Mouse (Mus musculus): ENCODE measurements around the gene Magi1.
A peak's percentile ranks its signal among the peaks of the same experiment; 100 is the strongest.

GRCm38 (mm10) chr6:93913226-93913861 lies 370.4 kb downstream of the Magi1 start:
- TF ChIP-seq POLR2A (IDR thresholded peaks at IDR 0.05; ENCODE audit: insufficient read depth, low read depth, low read length) (peak; percentile 6; the same call in 1 of the 2 replicates), CTCF (IDR thresholded peaks at IDR 0.05; ENCODE audit: insufficient read depth, low read depth, low read length) (no peak)

Data from olfactory bulb, adult 2 months (tissue).